Mouse (Mus musculus) liver, adult 2 months (tissue): ENCODE results near the gene Itpr2.

Experiments
- CTCF ChIP-seq: fragments of 200-500 bp; IDR thresholded peaks from 2 replicates; pipeline ENCODE4 v1.5.1; 2011; ENCODE audit warnings: low read depth, low read length, control low read depth
- POLR2A ChIP-seq: fragments of 200-500 bp; IDR thresholded peaks from 2 replicates; pipeline ENCODE4 v1.6.1; 2011; ENCODE audit warnings: low read length, control low read depth; ENCODE audit not compliant: insufficient read depth; ENCODE audit errors: extremely low read depth

DNA sequence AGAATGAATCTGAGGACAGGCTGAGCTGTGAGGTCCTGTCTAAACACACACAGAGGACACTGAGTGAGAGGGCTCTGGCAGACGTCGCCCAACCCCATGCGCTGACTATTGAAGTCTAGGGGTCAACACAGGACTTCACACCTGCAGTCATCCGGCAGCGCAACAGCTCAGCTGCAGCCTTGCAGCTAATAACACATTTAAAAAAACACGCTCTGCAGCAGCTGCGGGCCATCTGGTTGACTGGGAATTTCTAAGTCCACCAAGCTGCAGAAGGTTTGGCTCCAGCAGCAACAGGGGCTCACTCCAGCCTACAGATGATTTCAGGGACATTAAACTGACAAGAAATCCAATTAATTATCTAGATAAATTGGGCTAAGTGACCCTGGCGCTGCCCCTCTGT is 312.0 kb downstream of the Itpr2 start:
- TF ChIP-seq POLR2A (no peak), CTCF (no peak)
